Mouse (Mus musculus) embryonic stem cell, embryonic (primary cell): ENCODE measurements around the gene Rarres2.

Experiments used
- CTCF ChIA-PET, 4 experiments: fragments of 300-600 bp in 2 of 4; fragments of 350-600 bp in 2 of 4; sonication (Branson Sonifier 250); formaldehyde crosslinking; loops; one replicate each; lab custom pipeline; 2022; ENCODE audit warnings: inconsistent platforms in 2 of 4; lab: Charles Lee
- POLR2A ChIA-PET, 4 experiments: fragments of 300-600 bp in 2 of 4; fragments of 350-600 bp in 2 of 4; sonication (Branson Sonifier 250); formaldehyde crosslinking; loops; one replicate each; lab custom pipeline; 2022; ENCODE audit warnings: antibody characterized with exemption in 4 of 4, inconsistent platforms in 1 of 4; lab: Charles Lee

Gene Rarres2

GRCm38 (mm10) chr6:48593158-48594042, 20.8 kb upstream of the Rarres2 start, which contains the start of the genes Repin1 and Gm44965:
Gene Repin1, plus strand, starts transcription at chr6:48593883.
Gene Gm44965, plus strand, starts transcription at chr6:48593941.
- POLR2A ChIA-PET = interaction anchor here in 2 of 4 experiments (0.6 to 1.9 kb wide), 17 partner anchors 9 to 775 kb away, joined by 3 to 9 read pairs (median 3); partner anchors contain the start of genes Fam221a (in 2 of the 2), Atp6v0e2 (in 1 of the 2), Lrrc61 (in 1 of the 2) and Zfp775 (in 1 of the 2)
- CTCF ChIA-PET = interaction anchor here in 3 of 4 experiments (0.6 to 1.5 kb wide), 9 partner anchors 9 to 224 kb away, joined by 3 to 7 read pairs (median 3); partner anchors contain the start of genes Atp6v0e2 (in 1 of the 3) and Zfp775 (in 1 of the 3)

GRCm38 (mm10) chr6:48591871-48592270, 19.3 kb upstream of the Rarres2 start:
- POLR2A ChIA-PET = no interaction called here
- CTCF ChIA-PET = no interaction called here

- ChIA-PET POLR2A (no interaction called here), CTCF (interaction anchor here in 2 of 4 experiments (0.6 to 1.1 kb wide), 2 partner anchors 9 to 181 kb away, joined by 3 to 4 read pairs; no protein-coding TSS in a partner anchor)
These were observed 18.7 kb upstream of the Rarres2 start for GRCm38 (mm10) chr6:48591221-48591845.

- ChIA-PET POLR2A (no interaction called here), CTCF (no interaction called here)
These were observed 16.7 kb upstream of the Rarres2 start, which contains the start of gene Gm45021 for GRCm38 (mm10) chr6:48589194-48589750. Gene Gm45021, plus strand, starts transcription at chr6:48589610.

- ChIA-PET POLR2A (interaction anchor here in 2 of 4 experiments (0.9 to 1.6 kb wide), 3 partner anchors 11 to 38 kb away, joined by 3 to 5 read pairs (median 3); partner anchors contain the start of genes Gm44965 (in 1 of the 2) and Repin1 (in 1 of the 2)), CTCF (interaction anchor here in 3 of 4 experiments (0.6 to 1.8 kb wide), 25 partner anchors 9 to 762 kb away, joined by 3 to 9 read pairs (median 4); partner anchors contain the start of genes Rarres2 (in 2 of the 3), Gm44965 (in 1 of the 3), Repin1 (in 1 of the 3) and Tra2a (in 1 of the 3))
These were observed 9.4 kb upstream of the Rarres2 start for GRCm38 (mm10) chr6:48582037-48582436.

GRCm38 (mm10) chr6:48581257-48581656, 8.7 kb upstream of the Rarres2 start:
- ChIA-PET CTCF (interaction anchor here in 2 of 4 experiments (0.6 to 1.8 kb wide), 7 partner anchors 9 to 420 kb away, joined by 3 to 7 read pairs (median 4); partner anchors contain the start of genes Gm44965 (in 1 of the 2) and Repin1 (in 1 of the 2)), POLR2A (interaction anchor here in 1 of 4 experiments (1.6 kb wide), 1 partner anchor 16 kb away, joined by 5 read pairs; no protein-coding TSS in a partner anchor)

- ChIA-PET POLR2A (interaction anchor here in 1 of 4 experiments (0.6 to 1.6 kb wide), 2 partner anchors 13 to 17 kb away, joined by 3 read pairs; no protein-coding TSS in a partner anchor), CTCF (no interaction called here)
These were observed 6.6 kb upstream of the Rarres2 start for GRCm38 (mm10) chr6:48579215-48579648.

- ChIA-PET POLR2A (no interaction called here), CTCF (interaction anchor here in 1 of 4 experiments (0.6 to 0.7 kb wide), 2 partner anchors 61 to 192 kb away, joined by 3 read pairs; partner anchors contain the start of gene Gimap3)
These were observed 6.1 kb upstream of the Rarres2 start for GRCm38 (mm10) chr6:48578736-48579135.

- CTCF ChIA-PET = interaction anchor here in 2 of 4 experiments (0.6 to 2.2 kb wide), 2 partner anchors 8 to 77 kb away, joined by 3 to 9 read pairs; no protein-coding TSS in a partner anchor
- POLR2A ChIA-PET = no interaction called here
These were observed 1.4 kb upstream of the Rarres2 start for GRCm38 (mm10) chr6:48573981-48574380.

GRCm38 (mm10) chr6:48573280-48573679, 691 bp upstream of the Rarres2 start:
- ChIA-PET POLR2A (no interaction called here), CTCF (interaction anchor here in 3 of 4 experiments (0.6 to 2.2 kb wide), 4 partner anchors 9 to 499 kb away, joined by 3 to 9 read pairs (median 4); no protein-coding TSS in a partner anchor)

- ChIA-PET CTCF (interaction anchor here in 2 of 4 experiments (1.3 to 2.2 kb wide), 2 partner anchors 10 kb away, joined by 6 to 9 read pairs; no protein-coding TSS in a partner anchor), POLR2A (no interaction called here)
These were observed 575 bp downstream of the Rarres2 start for GRCm38 (mm10) chr6:48572014-48572413.

GRCm38 (mm10) chr6:48569065-48569807, 3.4 kb downstream of the Rarres2 start:
- ChIA-PET CTCF (interaction anchor here in 3 of 4 experiments (0.6 to 1.5 kb wide), 5 partner anchors 13 to 477 kb away, joined by 3 to 11 read pairs (median 4); no protein-coding TSS in a partner anchor), POLR2A (interaction anchor here (0.5 to 2.1 kb wide), 16 partner anchors 11 to 633 kb away, joined by 3 to 9 read pairs (median 4); partner anchors contain the start of genes Gm44965 (in 1 of the 4), Krba1 (in 1 of the 4), Lrrc61 (in 1 of the 4) and Repin1 (in 1 of the 4))

GRCm38 (mm10) chr6:48568036-48568984, 4.3 kb downstream of the Rarres2 start:
- CTCF ChIA-PET = interaction anchor here in 2 of 4 experiments (0.7 to 1.5 kb wide), 3 partner anchors 14 to 292 kb away, joined by 3 to 7 read pairs (median 4); no protein-coding TSS in a partner anchor
- POLR2A ChIA-PET = interaction anchor here (0.6 to 2.1 kb wide), 12 partner anchors 12 to 56 kb away, joined by 3 to 9 read pairs (median 3); partner anchors contain the start of genes Lrrc61 (in 1 of the 4) and Zfp775 (in 1 of the 4)

- POLR2A ChIA-PET = interaction anchor here in 3 of 4 experiments (0.9 to 1.2 kb wide), 4 partner anchors 11 to 35 kb away, joined by 3 read pairs; partner anchors contain the start of gene Lrrc61 (in 1 of the 3)
- CTCF ChIA-PET = interaction anchor here in 1 of 4 experiments (1.0 to 1.1 kb wide), 2 partner anchors 16 to 80 kb away, joined by 3 read pairs; no protein-coding TSS in a partner anchor
These were observed 6.3 kb downstream of the Rarres2 start for GRCm38 (mm10) chr6:48566312-48566711.

- ChIA-PET POLR2A (interaction anchor here in 2 of 4 experiments (0.9 to 1.2 kb wide), 3 partner anchors 11 to 14 kb away, joined by 3 read pairs; partner anchors contain the start of gene Lrrc61 (in 1 of the 2)), CTCF (interaction anchor here in 1 of 4 experiments (1.1 kb wide), 1 partner anchor 16 kb away, joined by 3 read pairs; no protein-coding TSS in a partner anchor)
These were observed 6.8 kb downstream of the Rarres2 start for GRCm38 (mm10) chr6:48565693-48566310.
